Mouse (Mus musculus): ENCODE data around the gene Thsd7b.
"Not testable (repeated sequence)": the region's sequence is repeated elsewhere in the genome, so short reads cannot be mapped to it uniquely, and the experiment has no call there.

The Thsd7b gene

DNA sequence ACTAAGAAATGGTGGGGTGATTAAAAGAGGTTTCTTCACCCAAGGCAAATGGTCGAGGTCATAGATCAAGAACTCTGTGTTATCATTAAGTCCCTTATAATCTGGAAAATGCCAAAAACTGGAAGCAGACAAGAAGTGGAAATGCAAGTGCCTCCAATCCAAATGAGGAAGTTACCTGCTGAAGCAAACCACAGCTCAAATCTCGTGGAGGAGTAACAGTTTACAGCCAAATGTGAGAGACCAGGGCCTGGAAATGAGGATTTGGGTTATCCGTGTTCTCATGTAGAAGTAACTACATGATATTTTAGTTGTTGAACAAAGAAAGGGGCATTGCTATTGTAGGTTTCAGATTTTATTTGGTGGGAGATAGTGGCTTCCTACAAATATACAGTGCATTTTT, 335.3 kb downstream of the Thsd7b start:
- CTCF ChIA-PET = no interaction called here

DNA sequence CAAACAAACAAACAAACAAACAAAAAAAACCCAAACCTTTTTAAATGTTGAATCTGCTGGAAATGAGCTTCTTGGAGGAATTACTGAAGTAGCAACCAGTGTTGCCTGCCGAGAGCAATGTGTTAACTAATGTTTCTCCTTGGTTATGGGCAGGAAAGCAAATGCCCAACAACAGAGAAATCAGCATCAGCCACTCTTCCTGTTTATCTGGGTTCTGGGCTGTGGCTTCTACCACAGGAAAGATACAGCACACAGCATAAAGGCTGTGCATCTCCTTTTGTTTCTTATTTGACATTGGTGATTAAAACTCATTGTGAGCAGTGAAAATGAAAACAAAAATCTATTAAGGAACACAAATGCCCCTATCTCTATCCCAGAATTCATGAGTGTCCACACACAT, 343.0 kb downstream of the Thsd7b start:
- ChIA-PET POLR2A (no interaction called here), CTCF (no interaction called here)

More for the DNA sequence above, 335.3 kb downstream of the Thsd7b start:
- POLR2A ChIA-PET = no interaction called here

DNA sequence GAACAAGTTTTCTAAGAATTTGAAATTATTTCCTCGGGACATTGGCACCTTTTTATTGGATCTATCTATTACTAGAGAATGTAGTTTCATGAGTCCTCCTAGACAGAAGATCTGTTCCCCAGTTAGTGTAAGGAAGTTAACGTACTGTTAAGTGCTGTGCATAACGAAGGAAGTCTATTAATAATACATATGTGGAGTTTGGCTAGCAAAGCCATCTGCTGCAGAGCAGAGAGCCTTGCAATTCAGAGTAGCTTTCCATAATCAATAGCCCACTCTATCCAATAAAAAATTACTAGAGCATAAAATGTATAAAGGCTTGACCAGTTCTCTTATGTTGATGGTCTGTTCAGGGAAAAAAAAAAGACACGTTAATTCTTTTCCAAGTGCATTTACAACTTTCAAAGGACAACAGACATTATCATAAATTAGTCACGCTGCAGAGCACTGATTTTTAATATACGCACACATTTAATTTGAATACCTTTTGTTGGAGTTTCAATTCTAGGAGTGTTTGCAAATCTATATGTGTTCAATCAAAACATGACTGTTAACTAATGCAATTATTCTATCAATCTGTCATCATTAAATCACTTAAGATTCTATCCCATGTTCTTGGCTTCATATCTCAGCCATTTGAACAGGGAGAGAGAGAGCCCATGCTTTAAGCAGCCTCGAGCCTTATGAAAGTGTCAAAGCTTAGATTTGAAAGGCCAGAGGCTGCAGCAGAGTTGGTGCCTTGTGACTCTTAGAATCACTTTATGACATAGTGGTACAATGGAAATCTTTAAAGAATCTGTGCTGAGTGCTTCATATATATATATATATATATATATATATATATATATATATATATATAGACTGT, 346.6 kb downstream of the Thsd7b start:
- POLR2A ChIA-PET = no interaction called here
- CTCF ChIA-PET = no interaction called here

DNA sequence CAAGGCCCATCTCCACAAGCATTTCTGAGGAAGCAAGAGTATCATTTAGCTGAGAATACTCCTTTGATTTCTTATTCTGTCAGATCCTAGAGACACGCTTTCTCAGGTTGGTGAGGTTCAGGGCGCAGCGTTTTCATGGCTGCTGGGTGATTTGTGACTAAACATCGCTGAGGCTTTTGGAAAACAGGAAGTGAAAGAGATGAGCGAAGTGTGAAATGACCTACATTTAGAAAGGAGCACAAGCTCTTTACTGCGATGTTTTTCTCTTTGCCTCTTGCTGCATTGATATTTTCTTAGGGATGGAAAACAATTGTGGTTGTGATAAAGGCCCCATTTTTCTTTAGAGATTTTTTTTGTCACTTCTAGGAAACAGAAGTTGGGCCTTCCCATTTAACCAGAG, 351.4 kb downstream of the Thsd7b start:
- POLR2A ChIA-PET = no interaction called here
- CTCF ChIA-PET = no interaction called here

DNA sequence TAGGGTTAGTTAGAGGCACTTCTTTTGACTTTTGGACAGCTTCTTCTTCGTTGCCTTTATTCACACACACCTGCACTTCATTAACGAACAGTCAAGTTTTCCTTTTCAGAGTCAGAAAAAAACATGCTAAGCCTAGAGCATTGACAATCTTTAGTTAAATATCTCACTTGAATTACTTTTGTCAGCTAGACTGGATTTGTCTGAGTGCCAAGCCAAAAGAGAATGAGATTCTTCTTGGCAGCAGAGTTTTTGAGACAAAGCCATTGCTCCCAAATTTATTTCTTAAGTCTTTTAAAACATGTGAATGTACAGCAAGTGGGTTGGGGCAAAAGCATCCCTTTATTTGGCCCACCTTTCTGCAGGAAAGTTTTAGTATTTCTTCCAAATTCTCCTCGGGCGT, 362.0 kb downstream of the Thsd7b start:
- ChIA-PET CTCF (no interaction called here), POLR2A (no interaction called here)

DNA sequence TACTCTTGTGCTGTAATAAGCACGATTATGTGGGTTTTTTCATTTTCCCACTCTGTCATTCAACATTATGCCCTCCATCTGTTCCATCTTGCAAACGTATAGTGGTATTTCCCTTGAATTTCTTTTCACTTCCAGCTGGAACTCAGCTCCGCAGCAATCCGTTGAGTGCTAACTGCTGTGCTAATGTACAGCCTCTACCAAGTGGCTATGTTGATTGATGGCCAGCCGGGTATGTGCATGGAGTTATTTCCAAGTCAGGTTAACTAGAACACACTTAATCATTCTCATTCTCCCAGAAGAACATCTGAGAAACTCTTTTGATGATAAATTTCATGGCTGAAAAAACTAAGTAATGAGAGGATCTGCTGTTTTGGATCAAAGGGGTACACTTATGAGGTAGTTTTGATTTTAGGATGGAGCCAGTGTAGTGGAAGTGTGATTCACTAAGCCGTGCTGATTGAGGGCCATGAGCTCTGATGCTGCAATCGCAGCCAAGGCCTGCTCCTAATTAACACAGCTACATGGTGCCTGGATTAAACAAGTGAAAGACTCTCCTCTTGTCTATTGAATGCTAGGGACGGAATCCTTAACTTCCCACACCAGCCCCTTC, 371.3 kb downstream of the Thsd7b start:
- POLR2A ChIA-PET = no interaction called here

DNA sequence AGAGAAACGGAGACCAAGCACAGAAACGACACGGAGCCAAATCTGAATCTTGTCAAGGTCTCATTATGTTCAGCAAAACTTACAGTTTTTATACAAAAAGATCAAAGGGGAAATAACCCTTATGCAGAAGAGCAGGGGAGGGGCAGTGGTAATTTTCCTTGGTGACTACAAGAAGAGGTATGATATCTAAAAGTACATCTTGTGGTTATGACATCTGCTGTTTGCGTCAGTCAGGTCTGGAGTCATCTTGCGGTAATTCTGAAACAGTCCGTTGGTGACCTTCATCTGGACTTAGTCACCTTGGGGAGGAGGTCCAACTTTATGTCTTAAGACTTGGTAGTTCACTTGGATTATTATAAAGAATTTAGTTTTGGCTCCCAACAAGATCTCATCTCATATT, 378.3 kb downstream of the Thsd7b start:
- CTCF ChIA-PET, POLR2A ChIA-PET: not testable (repeated sequence)

More for the DNA sequence above, 371.3 kb downstream of the Thsd7b start:
- CTCF ChIA-PET = no interaction called here

DNA sequence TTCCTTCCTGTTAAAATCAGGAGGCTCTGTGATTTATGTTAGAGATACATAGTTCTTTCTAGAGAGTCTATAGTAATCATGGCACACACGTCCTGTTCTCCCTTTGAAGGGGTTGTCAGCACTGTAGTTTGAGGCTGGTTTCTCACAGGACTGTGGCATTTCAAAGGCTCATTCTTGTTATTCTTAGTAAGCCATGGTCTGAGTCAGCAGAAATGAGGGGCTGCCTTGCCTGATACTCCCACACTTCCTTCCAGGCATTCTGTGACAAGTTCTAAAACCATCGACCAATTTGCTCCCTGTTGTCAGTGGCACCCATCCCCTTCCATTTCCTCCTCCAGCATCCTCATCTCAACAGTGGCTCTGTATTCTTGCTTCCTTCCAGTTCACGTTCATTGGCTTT, 384.9 kb downstream of the Thsd7b start:
- POLR2A ChIA-PET = no interaction called here
- CTCF ChIA-PET = no interaction called here

DNA sequence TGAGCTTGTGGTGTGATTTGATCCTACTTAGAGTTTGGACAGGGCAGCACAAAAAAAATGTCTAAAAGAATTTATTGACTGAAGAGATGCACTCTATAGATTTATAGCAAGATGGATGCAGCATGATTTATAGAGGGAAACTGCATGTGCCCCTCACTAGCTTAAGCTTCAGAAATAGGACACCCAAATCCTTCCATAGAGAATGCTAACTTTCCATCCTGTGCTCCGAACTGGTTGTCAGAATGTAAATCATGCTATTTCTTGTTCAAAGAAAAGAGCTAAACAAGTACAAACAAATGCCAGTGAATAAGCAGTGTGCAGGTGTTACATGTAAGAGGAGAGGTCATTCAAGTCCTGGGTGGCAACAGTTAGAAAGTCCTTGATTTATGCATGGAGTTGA, 402.8 kb downstream of the Thsd7b start:
- POLR2A ChIA-PET = no interaction called here
- CTCF ChIA-PET = no interaction called here

DNA sequence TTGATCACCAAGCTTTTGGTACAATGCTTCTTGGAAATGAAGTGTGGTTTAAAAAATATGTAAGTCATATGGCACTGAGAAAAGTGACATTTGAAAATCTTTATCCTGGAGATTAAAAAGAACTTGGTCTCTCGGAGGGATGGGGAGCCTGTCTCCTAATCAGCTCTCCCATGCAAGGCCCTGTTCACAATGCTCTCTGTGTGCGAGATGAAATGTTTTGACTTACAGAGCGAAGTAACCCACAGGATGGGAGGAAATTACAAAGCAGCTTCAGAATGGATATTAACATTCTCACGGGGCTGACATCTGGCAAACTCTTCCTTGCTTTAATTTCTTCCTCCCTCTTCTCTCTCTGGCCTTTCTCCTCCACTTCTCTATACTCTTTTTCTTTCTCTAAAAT, 405.7 kb downstream of the Thsd7b start:
- CTCF ChIA-PET = no interaction called here
- POLR2A ChIA-PET = no interaction called here

DNA sequence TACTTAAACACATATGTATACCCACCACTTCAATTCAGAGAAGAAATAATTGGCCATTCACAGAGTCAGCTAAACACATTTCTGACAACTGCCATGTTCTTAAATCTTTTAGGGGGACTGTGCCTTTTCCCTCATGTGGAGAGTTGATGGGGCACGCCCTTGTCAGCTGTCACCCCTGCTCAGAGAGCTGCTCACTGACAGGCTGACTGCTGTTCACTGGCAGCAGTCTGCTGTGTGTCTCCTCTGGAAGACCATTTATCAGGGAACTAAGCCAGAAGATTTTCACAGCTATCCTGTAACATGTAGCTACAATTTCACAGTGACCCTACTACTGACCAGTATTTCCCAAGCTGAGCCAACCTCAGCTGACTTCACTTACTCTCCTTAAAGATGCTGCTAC, 432.6 kb downstream of the Thsd7b start:
- ChIA-PET CTCF (interaction anchor here in 1 of 4 experiments (0.6 kb wide), 1 partner anchor 362 kb away, joined by 3 read pairs; no protein-coding TSS in a partner anchor), POLR2A (no interaction called here)

DNA sequence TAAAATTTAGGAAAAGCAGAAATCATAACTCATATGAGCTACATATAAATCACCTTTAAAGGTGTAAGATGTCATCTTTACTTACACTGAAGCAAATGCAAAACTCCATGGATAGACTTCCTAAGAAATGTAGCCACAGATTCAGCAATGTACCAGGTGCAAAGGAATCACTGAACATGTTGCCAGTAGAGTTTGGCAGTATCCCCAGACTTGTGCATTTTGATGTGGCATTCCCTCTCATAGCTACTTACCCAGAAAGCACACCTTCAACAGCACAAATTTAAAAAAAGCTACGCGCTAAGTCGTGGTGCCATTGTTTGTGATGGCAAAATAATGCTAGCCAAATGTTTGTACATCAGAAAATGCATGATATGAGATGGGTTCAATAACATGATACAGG, 439.6 kb downstream of the Thsd7b start:
- CTCF ChIA-PET = no interaction called here
- POLR2A ChIA-PET = interaction anchor here in 1 of 4 experiments (0.7 kb wide), 1 partner anchor 48 kb away, joined by 5 read pairs; no protein-coding TSS in a partner anchor

DNA sequence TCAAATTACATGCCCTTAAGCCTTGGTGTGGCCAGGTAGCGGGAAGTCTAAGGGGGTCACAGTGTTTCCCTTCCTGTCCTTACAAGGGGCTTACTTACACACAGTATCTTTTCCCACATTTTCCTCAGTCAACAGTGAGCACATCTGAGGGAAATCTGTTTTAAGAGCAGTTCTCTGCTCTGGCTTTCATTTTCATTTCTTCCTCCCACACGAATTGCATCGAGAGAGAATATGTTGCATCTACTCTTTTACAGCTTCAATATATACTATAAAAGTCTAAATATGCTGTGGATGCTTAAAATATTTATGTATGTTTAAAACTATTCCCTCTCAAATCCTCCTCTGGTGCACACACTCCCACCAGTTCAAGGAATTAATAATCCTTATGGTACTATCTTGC, 440.5 kb downstream of the Thsd7b start:
- ChIA-PET POLR2A (no interaction called here), CTCF (no interaction called here)

DNA sequence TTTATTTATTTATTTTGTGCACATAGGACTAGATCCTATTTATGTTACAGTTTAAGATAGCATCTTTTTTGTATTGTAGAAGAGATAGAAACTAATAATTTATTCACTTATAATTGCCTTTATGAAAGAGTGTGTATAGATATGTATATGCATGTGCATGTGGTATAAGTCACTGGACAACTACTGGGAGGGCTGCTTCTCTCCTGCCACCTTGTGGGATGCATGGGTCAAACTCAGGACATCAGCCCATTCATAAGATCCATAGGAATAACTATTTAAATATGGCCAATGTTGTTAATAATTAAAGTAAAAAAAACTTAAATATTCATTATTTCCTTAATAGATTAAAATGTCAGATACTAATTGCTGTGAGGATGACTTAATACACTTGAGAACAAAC, 446.5 kb downstream of the Thsd7b start:
- CTCF ChIA-PET = no interaction called here

DNA sequence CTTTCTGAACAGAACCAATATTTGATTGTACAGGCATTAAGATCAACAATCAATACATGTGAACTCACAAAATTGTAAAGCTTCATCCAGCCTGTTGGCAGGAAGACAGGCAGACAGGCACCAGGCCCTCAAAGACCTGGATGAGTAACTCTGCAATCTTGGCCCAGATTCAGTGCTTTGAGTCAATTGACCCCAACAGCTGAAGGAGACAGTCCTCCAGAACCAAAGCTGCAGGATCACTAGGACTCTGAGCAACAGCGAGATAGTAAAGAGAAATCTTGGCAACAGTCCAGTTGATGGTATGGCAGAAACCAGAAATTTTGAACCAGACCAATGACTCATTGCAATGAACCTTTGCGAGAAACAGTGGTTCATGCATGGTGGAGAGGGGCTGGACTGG, 458.9 kb downstream of the Thsd7b start:
- ChIA-PET POLR2A (no interaction called here), CTCF (no interaction called here)

More for the DNA sequence above, 446.5 kb downstream of the Thsd7b start:
- POLR2A ChIA-PET = no interaction called here

DNA sequence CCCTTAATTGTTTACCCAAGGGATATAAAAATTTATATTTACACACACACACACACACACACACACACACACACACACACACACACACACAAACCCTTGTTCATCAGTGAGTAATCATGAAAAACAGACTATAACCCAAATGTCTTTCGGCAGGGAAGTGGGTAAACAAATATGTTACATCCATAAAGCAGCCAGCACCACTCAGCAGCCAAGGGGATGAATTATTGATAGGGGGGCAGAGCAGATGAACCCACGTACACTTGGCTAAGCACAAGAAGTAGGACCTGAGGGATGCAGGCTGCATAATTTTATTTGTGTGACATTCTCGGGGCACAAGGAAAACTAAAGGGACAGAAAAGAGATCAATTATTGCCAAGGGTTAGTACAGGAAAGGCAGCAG, 474.5 kb downstream of the Thsd7b start:
- ChIA-PET CTCF (no interaction called here), POLR2A (no interaction called here)

DNA sequence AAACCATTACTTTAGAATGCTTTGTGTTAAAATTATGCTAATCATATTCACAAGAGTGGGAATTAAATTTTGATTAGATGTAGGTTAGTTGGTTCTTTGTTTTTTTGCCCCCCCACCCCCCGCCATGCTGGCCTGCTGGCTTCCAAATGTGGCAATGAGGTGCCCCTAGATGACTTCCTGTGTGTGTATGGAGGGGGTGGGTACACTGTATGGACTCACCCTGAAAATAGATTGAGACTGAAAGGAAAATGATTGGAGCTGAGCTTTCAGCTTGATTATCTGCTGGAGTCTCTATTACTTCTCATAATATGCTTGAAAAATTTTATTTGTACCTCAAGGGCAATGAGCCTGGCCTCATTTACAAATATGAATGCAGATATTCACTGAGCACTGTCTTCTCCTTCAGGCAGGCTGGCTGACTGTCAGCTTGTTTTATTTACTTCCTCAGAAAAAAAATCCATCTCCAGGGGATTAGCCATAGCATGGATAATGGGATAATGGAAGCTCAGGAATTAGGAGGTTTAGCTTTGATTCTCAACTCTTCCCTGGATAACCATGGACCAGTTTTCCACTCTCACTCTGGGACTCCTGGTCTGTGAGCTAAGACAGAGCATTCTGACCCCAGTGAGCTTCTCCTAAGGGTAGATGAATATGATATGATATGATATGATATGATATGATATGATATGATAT, 483.6 kb downstream of the Thsd7b start:
- CTCF ChIA-PET = no interaction called here
- POLR2A ChIA-PET = no interaction called here

DNA sequence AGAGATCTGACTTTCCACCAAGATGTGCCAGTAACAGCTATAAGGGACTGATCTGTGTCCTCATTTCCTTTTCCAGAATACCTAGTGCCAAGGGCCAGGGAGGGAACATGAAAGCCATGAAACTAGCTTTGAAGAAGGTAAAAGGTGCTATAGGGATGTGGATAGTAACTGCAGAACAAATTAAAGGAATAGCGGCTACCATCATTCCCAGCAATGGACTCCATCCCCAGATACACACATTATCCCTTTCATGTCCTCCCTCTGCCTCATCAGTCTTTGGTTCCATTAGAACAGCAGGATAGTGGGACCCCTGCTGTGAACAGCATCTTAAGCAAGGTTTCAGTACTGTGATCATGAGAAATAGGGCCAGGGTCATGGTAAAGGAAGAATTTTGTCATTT, 485.9 kb downstream of the Thsd7b start:
- ChIA-PET POLR2A (no interaction called here), CTCF (no interaction called here)

DNA sequence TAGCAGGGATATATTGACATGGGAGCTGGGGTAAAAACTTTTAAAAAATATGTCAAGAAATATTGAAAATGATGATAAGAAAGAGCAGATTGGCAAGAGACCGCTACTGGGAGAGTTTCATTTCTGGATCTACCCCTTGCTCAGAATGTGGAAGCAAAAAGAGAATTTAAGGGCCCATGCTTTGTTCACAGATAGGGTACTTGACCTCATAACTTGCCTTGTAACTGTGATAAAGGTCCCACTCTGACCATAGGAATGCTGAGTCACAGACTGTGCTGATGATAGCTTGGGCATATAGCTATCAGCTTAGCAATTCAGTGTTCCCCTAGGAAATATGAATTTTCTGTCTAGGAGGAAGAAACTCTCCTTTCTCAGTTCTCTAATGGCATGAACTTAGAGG, 488.1 kb downstream of the Thsd7b start:
- ChIA-PET CTCF (interaction anchor here in 1 of 4 experiments (0.7 kb wide), 1 partner anchor 82 kb away, joined by 3 read pairs; no protein-coding TSS in a partner anchor), POLR2A (interaction anchor here in 1 of 4 experiments (0.6 kb wide), 1 partner anchor 49 kb away, joined by 5 read pairs; no protein-coding TSS in a partner anchor)

DNA sequence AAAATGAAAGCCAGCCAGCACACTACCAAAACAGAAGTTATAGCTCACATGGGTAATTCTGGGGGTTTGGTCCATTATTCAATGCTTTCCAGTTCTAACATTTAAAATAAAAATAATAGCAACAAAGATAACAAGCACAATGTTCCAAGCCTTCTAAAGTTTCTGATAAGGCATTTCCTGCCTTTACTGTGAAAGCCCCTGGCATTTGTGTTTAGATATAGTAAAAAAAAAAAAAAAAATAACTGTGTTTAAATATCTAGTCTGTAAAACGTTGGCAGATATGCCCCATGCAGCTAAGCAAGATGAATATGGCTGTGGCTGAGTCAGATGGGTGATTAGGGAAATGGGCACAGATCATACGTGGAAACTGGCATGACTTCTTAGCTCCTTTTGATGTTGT, 491.6 kb downstream of the Thsd7b start:
- CTCF ChIA-PET = interaction anchor here in 1 of 4 experiments (0.7 kb wide), 1 partner anchor 95 kb away, joined by 3 read pairs; no protein-coding TSS in a partner anchor
- POLR2A ChIA-PET = interaction anchor here in 1 of 4 experiments (0.7 kb wide), 1 partner anchor 491 kb away, joined by 3 read pairs; no protein-coding TSS in a partner anchor

DNA sequence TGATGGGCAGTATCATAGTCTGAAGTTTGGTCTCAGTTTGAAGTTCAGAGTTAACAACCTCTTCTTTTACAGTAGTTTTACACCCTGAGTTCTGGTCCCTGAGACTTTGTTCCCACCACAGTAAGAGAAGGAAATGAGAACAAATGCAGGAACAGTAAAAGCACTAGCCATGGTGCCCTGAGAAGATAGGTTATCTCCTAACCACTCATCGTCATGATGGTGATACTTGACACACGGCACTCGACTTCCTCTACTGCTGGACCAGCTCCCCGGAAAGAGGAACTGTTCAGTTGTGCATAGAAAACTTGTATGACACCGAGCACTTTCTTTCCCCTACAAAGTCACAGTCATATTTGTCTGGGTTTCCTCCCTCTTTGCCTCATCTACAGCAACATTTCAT, 504.0 kb downstream of the Thsd7b start:
- CTCF ChIA-PET = no interaction called here
- POLR2A ChIA-PET = no interaction called here
